Mouse (Mus musculus) monocyte, adult 2 months (primary cell): Measurements from ENCODE around the gene Susd1.

Source experiments
- DNase-seq, 2 experiments: peaks; one replicate each; pipeline ENCODE4 v3.0.0; 2022; ENCODE audit warnings: low spot score in 2 of 2, low read depth in 1 of 2

The Susd1 gene

DNA sequence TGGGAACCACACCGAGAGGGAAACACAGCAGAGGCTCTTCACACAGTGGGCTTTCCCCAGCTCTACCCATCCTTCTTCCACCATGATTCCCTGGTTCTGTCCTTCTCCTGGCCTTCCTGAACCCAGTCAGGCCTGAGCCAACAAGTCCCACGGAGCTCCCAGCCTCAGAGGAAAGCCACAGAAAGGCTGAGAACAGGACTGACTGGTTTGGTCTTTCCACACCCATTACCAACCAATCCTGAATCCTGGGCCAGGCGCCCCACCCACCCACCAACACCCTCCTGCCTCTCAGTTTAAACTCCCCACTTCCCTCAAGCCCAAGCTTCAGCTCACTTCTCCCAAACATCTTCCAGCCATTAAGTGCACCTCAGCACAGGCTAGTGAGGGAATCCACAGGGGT, 4.4 kb downstream of the Susd1 start:
- no peak for DNase-seq

DNA sequence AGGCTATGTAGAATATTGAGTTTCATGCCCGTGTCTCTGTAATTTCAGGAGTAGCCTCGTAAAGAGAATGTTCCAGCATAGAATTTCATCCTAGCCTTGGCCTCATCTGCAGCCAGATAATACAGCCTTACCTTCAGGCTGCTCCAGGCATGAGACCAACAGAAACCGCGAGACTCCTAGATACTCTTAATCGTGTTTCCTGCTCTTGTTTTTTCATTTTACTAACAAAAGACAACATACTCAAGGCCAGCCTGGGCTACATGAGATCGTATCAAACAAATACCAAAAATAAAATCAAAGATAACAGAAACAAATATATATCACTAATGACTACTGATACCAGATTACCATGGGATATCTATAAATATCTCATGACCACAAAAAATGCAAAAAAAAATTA, 9.3 kb downstream of the Susd1 start:
- DNase-seq = no peak

DNA sequence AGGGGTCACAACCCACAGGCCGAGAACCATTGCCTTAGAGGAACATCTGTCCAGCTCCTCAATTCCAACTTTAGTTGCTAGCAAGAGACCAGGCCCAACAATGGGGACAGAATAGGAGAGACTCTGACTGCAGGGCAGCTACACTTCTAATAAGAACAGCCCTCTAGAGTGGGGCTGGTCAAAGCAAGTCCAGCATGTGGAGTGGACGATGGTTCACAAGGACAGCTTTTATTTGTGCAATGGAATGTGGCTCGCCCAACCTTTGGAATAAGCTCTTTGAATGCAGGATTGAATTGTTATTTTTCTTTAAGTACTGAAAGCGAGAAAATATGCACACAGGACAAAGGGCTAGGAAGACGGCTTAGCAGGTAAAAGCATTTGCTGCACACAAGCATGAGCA, 12.0 kb downstream of the Susd1 start:
- no peak for DNase-seq

DNA sequence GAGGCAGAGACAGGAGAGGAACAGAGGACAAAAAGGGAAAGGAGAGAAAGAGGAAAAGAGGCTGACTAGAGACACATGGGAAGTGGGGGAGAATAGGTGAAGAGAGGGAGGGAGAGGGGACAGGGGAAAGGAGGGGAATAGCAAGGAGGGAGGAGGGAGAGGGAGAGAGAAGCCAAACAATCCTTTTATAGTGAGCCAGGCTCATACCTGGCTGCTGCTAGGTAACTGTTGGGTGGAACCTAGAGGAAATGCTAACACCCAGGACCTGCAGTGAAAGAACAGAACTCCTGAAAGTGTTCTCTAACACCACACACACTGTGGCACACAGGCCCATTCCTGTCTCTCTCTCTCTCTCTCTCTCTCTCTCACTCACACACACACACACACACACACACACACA, 15.6 kb downstream of the Susd1 start:
- DNase-seq = no peak

DNA sequence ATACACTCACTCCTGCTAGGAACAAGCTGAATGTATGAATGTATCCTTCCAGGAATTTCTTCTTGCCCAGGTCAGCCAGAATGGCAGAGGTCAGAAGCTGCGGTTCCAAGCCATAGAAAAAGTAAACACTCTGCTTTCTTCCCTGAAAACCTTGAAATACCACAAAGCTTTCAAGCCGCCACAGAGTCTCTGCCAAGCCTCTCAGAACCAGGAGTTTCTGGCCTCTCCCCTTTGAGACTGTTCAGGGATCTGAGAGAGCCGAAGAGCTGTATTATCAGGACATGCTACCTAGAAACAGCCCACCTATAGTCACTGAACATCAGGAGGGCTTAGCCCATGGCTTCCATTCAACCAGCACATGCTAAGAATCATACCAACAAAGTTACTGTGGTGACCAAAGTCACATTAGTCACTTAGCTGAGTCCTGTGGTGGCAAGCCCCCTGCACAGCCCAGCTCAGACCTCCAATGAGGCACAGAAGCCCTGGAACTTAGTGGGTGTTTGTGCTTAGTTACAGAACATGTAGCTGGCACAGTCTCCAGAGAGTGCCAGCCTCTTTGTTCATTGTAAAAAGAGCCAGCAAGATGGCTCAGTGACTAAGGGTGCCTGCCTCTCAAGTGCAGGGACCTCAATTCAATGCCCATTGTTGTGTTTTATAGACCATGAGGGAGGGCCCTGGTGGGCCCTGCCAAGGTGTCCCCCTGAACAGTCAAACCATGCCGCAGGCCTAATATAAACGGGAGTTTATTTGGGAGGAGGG, 16.2 kb downstream of the Susd1 start:
- no peak for DNase-seq

DNA sequence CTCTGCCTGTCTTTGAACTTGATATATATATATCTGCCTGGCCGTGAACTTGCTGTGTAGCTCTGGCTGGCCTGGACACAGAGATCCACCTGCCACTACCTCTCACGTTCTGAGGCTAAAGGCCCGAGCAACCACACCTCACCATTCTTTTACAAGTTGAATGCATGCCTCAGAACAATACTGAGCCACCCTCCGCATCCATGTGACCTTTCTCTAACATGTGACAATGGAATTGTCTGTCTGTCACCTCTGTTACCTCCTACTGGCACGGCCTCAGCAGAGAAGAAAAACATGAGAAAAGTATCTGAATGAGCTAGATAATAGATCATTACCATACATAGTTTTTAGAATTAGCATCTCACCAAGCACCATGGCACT, 17.1 kb downstream of the Susd1 start:
- no peak for DNase-seq

GRCm38 (mm10) chr4:59420695-59421368, 17.6 kb downstream of the Susd1 start:
- no peak for DNase-seq

GRCm38 (mm10) chr4:59419211-59419610, 19.2 kb downstream of the Susd1 start:
- DNase-seq = peak in 1 of 2 experiments; percentile 14

DNA sequence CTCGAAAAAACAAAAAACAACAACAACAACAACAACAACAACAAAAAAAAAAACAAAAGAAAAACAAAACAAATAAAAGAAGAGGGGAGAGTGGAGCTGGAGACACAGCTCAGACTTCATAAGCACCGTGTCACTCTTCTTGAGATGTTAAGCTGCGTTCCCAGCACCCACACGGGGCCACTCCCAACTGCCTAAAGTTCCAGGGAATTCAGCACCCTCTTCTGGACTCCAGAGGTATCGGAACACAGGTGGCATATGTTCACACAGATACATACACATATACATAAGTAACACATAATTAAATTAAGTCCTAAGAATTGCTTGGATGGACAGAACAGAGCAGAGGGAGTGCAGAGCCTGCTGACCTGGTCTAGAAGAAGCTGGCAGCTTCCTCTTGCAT, 25.0 kb downstream of the Susd1 start:
- no peak for DNase-seq

- DNase-seq = no peak
These were observed 27.3 kb downstream of the Susd1 start for GRCm38 (mm10) chr4:59411153-59411552.

GRCm38 (mm10) chr4:59407766-59408165, 30.7 kb downstream of the Susd1 start:
- DNase-seq = no peak

DNA sequence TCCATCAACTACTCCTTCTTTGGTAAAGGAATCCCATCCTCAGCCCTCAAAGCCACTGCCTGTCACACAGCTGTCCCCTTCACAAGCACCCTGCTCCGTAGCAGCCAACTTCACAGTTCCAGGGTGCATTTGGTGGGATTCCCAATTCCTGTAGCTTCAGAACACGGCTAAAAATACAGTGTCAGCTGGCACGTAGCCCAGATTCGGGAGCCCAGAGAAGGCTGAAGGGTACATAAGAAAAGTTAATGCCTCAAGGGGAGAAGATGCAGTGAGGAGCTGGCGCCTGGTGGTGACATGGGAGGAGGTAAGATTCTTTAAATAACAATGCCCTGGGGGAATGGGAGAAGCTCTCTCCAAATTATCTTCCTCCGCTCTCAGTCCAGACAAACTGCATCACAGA, 34.1 kb downstream of the Susd1 start:
- no peak for DNase-seq

DNA sequence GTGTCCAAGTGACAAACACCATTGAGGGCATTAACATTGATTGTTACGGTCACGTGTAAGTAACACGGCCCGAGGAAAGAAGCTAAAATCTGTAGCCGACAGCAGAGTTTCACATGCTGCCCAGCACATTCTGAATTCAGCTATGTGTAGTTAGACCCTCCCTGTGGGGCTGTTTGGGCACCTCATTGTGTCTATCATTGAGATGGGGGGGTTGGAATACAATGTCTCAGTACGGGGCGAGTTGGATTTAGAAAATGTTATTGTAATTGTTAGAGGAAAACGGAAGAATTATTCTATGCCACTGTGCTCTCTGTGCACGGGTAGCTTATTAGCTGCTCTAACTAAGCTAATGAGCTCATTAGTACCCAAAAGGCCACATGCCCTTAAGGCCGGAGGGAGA, 37.5 kb downstream of the Susd1 start:
- no peak for DNase-seq

DNA sequence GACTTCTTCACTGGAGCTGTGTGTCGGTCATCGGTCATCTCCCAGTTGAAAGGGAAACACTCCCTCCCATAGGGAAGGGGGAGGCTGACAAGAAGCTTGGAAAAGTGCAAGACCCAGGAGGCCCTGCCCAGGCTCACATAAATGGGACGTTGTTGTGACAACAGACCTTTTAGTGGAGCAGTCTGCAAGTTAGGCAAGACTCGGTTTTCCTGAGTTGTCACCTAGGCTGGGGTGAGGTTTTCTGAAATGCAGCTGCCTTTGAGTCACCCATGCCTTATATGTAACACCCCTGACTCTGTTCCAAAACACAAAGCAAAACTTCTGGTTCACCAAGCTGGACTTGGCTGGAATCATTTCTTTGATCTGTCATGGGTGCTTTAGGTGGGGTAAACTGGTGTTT, 39.1 kb downstream of the Susd1 start:
- DNase-seq = no peak

DNA sequence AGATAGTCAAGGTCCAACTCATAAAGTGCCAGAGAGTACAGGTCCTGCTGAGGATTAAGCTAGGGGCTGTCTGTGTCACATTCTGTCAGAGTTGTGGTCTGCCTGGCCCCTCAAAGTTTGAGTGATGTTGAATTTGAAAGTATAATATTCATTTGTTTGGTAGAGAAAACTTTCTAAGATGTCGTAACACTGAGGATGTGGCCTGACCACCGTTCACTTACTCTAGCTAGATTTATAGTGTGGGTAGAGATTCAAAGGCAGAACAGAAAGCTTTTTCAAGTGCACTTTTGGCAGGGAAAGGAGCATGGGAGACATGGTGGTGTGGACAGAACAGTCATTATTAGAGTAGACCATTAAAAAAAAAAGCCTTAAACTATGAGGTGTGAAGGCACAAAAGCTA, 42.9 kb downstream of the Susd1 start:
- DNase-seq = no peak

DNA sequence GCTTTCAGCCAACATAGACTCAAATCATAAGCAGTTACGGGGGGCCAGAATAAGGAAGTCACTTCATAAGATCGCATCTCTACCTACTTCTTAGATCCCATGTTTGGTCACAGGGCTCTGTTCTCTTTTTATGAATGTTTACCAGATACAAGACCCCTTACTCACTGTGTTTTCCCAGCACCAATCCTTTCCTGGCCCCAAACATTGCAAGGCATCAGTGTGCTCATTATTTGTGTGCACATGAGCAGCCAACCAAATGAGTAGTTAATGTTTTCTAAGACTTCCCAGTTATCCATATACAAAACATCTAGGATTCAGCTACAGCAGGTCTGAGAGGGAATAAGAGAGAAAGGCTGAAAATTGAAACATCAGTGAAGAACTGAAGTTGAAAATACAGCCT, 44.3 kb downstream of the Susd1 start:
- DNase-seq = no peak

DNA sequence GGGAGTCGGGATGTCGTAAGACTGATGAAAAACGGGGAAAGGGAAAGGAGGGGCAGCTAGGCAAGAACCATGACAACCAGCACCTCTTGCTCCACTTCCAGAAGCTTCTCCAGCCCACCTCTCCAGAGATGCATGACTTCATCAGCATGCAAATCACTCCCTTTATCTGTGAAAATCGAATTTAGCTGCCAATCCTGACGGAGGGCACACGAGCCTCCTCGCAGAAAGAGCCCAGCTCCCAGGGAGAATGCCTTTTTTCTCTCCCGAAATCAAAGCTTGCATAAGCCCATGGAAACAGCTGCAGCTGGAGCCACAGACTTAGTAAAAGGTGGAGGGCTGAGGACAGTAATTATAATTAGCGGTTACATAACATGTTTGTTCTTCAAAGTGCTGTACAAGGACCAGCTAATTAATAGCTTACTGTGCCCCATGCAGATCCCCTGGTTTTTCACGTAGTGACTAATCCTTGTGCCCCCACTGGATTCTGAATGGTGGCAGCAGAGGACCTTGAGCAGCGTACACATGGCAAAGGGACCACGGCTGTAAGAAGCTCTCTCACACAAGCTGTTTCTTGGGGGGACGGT, 49.9 kb downstream of the Susd1 start:
- DNase-seq = no peak

DNA sequence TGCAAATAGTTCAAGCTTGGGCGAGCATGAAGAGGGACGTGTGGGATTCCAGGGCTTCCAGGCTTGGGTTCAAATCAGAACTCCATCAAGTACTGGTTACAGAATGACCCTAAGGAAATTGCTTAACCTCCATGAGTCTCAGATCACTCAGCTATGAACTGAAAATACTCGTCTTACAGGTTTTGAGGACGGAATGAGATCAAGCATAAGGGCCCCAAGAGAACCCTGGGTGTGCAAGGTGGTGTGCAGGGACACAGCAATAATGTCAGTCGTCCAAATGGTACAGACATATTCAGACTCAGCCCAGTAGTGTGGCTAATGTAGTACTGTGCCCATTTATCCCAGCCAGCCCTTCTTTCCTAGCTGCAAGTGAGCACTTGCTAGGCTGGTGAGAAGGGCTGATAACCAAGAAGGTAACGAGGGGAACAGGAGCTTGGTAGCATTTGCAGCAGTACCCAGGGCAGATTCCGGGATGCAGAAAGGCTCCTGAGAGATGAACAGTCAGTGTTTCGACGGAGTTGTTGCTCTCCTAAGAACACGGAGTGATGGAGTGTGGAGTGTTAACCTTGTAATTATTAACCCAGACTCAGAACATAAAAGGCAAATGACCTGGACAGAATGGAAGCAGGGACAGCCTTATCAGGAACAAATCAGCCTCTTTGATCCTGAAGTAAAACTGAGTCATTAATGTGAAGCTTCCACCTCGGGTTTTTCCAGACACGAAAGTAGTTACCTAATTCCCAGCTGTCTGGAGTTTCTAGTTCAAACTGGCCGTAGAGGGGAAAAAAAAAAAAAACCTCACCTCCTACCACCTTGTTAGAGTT, 50.8 kb downstream of the Susd1 start:
- DNase-seq = no peak

- no peak for DNase-seq
These were observed 53.1 kb downstream of the Susd1 start for GRCm38 (mm10) chr4:59385254-59385895.

DNA sequence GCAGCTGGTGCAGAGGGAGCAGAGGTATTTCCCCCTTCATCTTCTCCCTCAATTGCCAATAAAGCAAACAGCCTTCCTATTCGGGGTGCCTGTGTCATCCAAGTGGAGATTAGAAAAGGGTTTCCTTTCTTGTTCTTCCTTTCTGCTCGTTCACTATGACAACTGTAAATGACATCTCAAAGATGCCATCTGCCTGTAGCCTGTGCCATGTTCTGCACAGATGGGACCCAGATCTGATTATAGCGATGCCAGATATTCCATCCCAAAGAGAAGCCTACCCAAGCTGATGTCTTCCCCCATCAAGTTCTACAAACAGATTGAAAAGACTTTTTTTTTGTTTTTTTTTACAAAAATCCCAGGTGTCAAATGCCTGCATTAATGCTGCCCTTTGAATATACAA, 54.6 kb downstream of the Susd1 start:
- DNase-seq = no peak

- DNase-seq = no peak
These were observed 56.3 kb downstream of the Susd1 start for GRCm38 (mm10) chr4:59382131-59382530.
